Mouse (Mus musculus): ENCODE measurements around the gene Cpa2. TPM values are rescaled to one million over a fixed set of nuclear protein-coding genes. Genes with fewer than 3 reads are reported as not detected.

Cpa2 gene
- polyA plus RNA-seq (2014; fragmentation: Nextera tagmentation; extraction: Ambion mirVana) = 5.1 and 10.6 TPM in 2 replicates

GRCm38 (mm10) chr6:30541009-30541799 is at the start of gene Cpa2:
Cpa2 (plus strand) TSS chr6:30541582.
- Histone ChIP-seq H3K9ac (replicated peaks; ENCODE audit: low read depth, low read length) (no peak within 1 kb of the TSS), H3K36me3 (ENCODE audit: control insufficient read depth, insufficient read depth, low read length) (no peaks in the 10 kb centered on the region), H3K4me2 (ENCODE audit: low read depth, low read length) (no peak within 1 kb of the TSS), H3K4me3 (ENCODE audit: low read depth, low read length) (no peak within 1 kb of the TSS), H3K27me3 (ENCODE audit: control insufficient read depth, insufficient read depth, low read length) (no peaks in the 10 kb centered on the region), H3K27ac (ENCODE audit: low read depth, low read length) (no peak within 1 kb of the TSS), H3K9me3 (ENCODE audit: control insufficient read depth, low read length) (no peaks in the 10 kb centered on the region), H3K4me1 (ENCODE audit: control insufficient read depth, insufficient read depth, low read length) (peaks cover 5% of the 10 kb centered on the region; the same call in 1 of the 2 replicates)
- 74% methylated on average over 11 of the region's 11 CpGs for WGBS
- no peak for ATAC-seq (ENCODE audit: low read depth)

GRCm38 (mm10) chr6:30499049-30499448 is 42.3 kb upstream of the Cpa2 start:
- H3K4me3 ChIP-seq (ENCODE audit: low read depth, low read length) = no peak overlapping the region
- no peaks in the 10 kb centered on the region for H3K4me1 ChIP-seq (ENCODE audit: control insufficient read depth, insufficient read depth, low read length)
- WGBS = 90% methylated on average over 3 of the region's 3 CpGs
- H3K27ac ChIP-seq (ENCODE audit: low read depth, low read length) = no peak overlapping the region
- H3K9ac ChIP-seq (replicated peaks; ENCODE audit: low read depth, low read length) = no peak overlapping the region
- peaks cover 22% of the 10 kb centered on the region; the same call in 1 of the 2 replicates for H3K36me3 ChIP-seq (ENCODE audit: control insufficient read depth, insufficient read depth, low read length)
- H3K4me2 ChIP-seq (ENCODE audit: low read depth, low read length) = no peak overlapping the region
- H3K27me3 ChIP-seq (ENCODE audit: control insufficient read depth, insufficient read depth, low read length) = no peaks in the 10 kb centered on the region
- ATAC-seq (ENCODE audit: low read depth) = no peak
- no peaks in the 10 kb centered on the region for H3K9me3 ChIP-seq (ENCODE audit: control insufficient read depth, low read length)

GRCm38 (mm10) chr6:30508824-30509223 is 32.6 kb upstream of the Cpa2 start:
- no peaks in the 10 kb centered on the region for H3K27me3 ChIP-seq (ENCODE audit: control insufficient read depth, insufficient read depth, low read length)
- ATAC-seq (ENCODE audit: low read depth) = no peak
- peak overlapping the region; percentile 48 for H3K4me3 ChIP-seq (ENCODE audit: low read depth, low read length)
- H3K4me2 ChIP-seq (ENCODE audit: low read depth, low read length) = peak overlapping the region; percentile 88
- peak overlapping the region; percentile 88 for H3K27ac ChIP-seq (ENCODE audit: low read depth, low read length)
- H3K9me3 ChIP-seq (ENCODE audit: control insufficient read depth, low read length) = no peaks in the 10 kb centered on the region
- WGBS = 6% methylated on average over 2 of the region's 2 CpGs
- peak overlapping the region; percentile 55 for H3K9ac ChIP-seq (replicated peaks; ENCODE audit: low read depth, low read length)
- 0 out of 2 replicates have a peak, but pooled peaks cover 12% of the 10 kb centered on the region for H3K36me3 ChIP-seq (ENCODE audit: control insufficient read depth, insufficient read depth, low read length)
- peaks cover 6% of the 10 kb centered on the region; the same call in 1 of the 2 replicates for H3K4me1 ChIP-seq (ENCODE audit: control insufficient read depth, insufficient read depth, low read length)

GRCm38 (mm10) chr6:30509265-30510239 is 31.8 kb upstream of the Cpa2 start, which contains the start of the genes Tmem209 and Ssmem1:
Tmem209 (minus strand) TSS chr6:30509783.
Ssmem1 (plus strand) TSS chr6:30509849.
- peak within 1 kb of the TSS; percentile 48 for H3K4me3 ChIP-seq (ENCODE audit: low read depth, low read length)
- 0 out of 2 replicates have a peak, but pooled peaks cover 8% of the 10 kb centered on the region for H3K36me3 ChIP-seq (ENCODE audit: control insufficient read depth, insufficient read depth, low read length)
- no peaks in the 10 kb centered on the region for H3K9me3 ChIP-seq (ENCODE audit: control insufficient read depth, low read length)
- WGBS = 1% methylated on average over 37 of the region's 37 CpGs
- peak within 1 kb of the TSS; percentile 55 for H3K9ac ChIP-seq (replicated peaks; ENCODE audit: low read depth, low read length)
- H3K27me3 ChIP-seq (ENCODE audit: control insufficient read depth, insufficient read depth, low read length) = no peaks in the 10 kb centered on the region
- H3K27ac ChIP-seq (ENCODE audit: low read depth, low read length) = peak within 1 kb of the TSS; percentile 88
- H3K4me2 ChIP-seq (ENCODE audit: low read depth, low read length) = peak within 1 kb of the TSS; percentile 88
- ATAC-seq (ENCODE audit: low read depth) = peak; percentile 99
- H3K4me1 ChIP-seq (ENCODE audit: control insufficient read depth, insufficient read depth, low read length) = peaks cover 6% of the 10 kb centered on the region; the same call in 1 of the 2 replicates

- peak overlapping the region; percentile 88 for H3K4me2 ChIP-seq (ENCODE audit: low read depth, low read length)
- no peak for ATAC-seq (ENCODE audit: low read depth)
- peak overlapping the region; percentile 48; the same call in 1 of the 2 replicates for H3K4me3 ChIP-seq (ENCODE audit: low read depth, low read length)
- H3K9ac ChIP-seq (replicated peaks; ENCODE audit: low read depth, low read length) = peak overlapping the region; percentile 26; the same call in 1 of the 2 replicates
- no peaks in the 10 kb centered on the region for H3K27me3 ChIP-seq (ENCODE audit: control insufficient read depth, insufficient read depth, low read length)
- WGBS = 69% methylated on average over 5 of the region's 5 CpGs
- peak overlapping the region; percentile 88 for H3K27ac ChIP-seq (ENCODE audit: low read depth, low read length)
- H3K4me1 ChIP-seq (ENCODE audit: control insufficient read depth, insufficient read depth, low read length) = peaks cover 6% of the 10 kb centered on the region; the same call in 1 of the 2 replicates
- no peaks in the 10 kb centered on the region for H3K9me3 ChIP-seq (ENCODE audit: control insufficient read depth, low read length)
- H3K36me3 ChIP-seq (ENCODE audit: control insufficient read depth, insufficient read depth, low read length) = 0 out of 2 replicates have a peak, but pooled peaks cover 5% of the 10 kb centered on the region
Observed at GRCm38 (mm10) chr6:30510291-30510690, 31.1 kb upstream of the Cpa2 start.

GRCm38 (mm10) chr6:30514242-30514641 is 27.1 kb upstream of the Cpa2 start:
- no peak overlapping the region for H3K9ac ChIP-seq (replicated peaks; ENCODE audit: low read depth, low read length)

GRCm38 (mm10) chr6:30520400-30520799 is 21.0 kb upstream of the Cpa2 start:
- H3K36me3 ChIP-seq (ENCODE audit: control insufficient read depth, insufficient read depth, low read length) = no peaks in the 10 kb centered on the region
- H3K4me3 ChIP-seq (ENCODE audit: low read depth, low read length) = no peak overlapping the region
- H3K27me3 ChIP-seq (ENCODE audit: control insufficient read depth, insufficient read depth, low read length) = no peaks in the 10 kb centered on the region
- H3K27ac ChIP-seq (ENCODE audit: low read depth, low read length) = no peak overlapping the region
- no peaks in the 10 kb centered on the region for H3K9me3 ChIP-seq (ENCODE audit: control insufficient read depth, low read length)
- no peak for ATAC-seq (ENCODE audit: low read depth)
- H3K4me1 ChIP-seq (ENCODE audit: control insufficient read depth, insufficient read depth, low read length) = no peaks in the 10 kb centered on the region
- H3K4me2 ChIP-seq (ENCODE audit: low read depth, low read length) = no peak overlapping the region
- no peak overlapping the region for H3K9ac ChIP-seq (replicated peaks; ENCODE audit: low read depth, low read length)
- WGBS = 72% methylated on average over 11 of the region's 11 CpGs

More at GRCm38 (mm10) chr6:30514242-30514641, 27.1 kb upstream of the Cpa2 start:
- no peaks in the 10 kb centered on the region for H3K9me3 ChIP-seq (ENCODE audit: control insufficient read depth, low read length)
- no peak overlapping the region for H3K4me2 ChIP-seq (ENCODE audit: low read depth, low read length)
- WGBS = 41% methylated on average over 9 of the region's 9 CpGs
- H3K36me3 ChIP-seq (ENCODE audit: control insufficient read depth, insufficient read depth, low read length) = no peaks in the 10 kb centered on the region
- H3K4me1 ChIP-seq (ENCODE audit: control insufficient read depth, insufficient read depth, low read length) = peaks cover 6% of the 10 kb centered on the region; the same call in 1 of the 2 replicates
- no peak for ATAC-seq (ENCODE audit: low read depth)
- no peak overlapping the region for H3K4me3 ChIP-seq (ENCODE audit: low read depth, low read length)
- no peak overlapping the region for H3K27ac ChIP-seq (ENCODE audit: low read depth, low read length)
- no peaks in the 10 kb centered on the region for H3K27me3 ChIP-seq (ENCODE audit: control insufficient read depth, insufficient read depth, low read length)

GRCm38 (mm10) chr6:30525456-30526332 is 15.7 kb upstream of the Cpa2 start:
- WGBS = 62% methylated on average over 7 of the region's 7 CpGs
- Histone ChIP-seq H3K9me3 (ENCODE audit: control insufficient read depth, low read length) (no peaks in the 10 kb centered on the region), H3K4me3 (ENCODE audit: low read depth, low read length) (no peak overlapping the region), H3K36me3 (ENCODE audit: control insufficient read depth, insufficient read depth, low read length) (no peaks in the 10 kb centered on the region), H3K27ac (ENCODE audit: low read depth, low read length) (no peak overlapping the region), H3K27me3 (ENCODE audit: control insufficient read depth, insufficient read depth, low read length) (no peaks in the 10 kb centered on the region), H3K4me1 (ENCODE audit: control insufficient read depth, insufficient read depth, low read length) (no peaks in the 10 kb centered on the region), H3K9ac (replicated peaks; ENCODE audit: low read depth, low read length) (no peak overlapping the region), H3K4me2 (ENCODE audit: low read depth, low read length) (no peak overlapping the region)
- no peak for ATAC-seq (ENCODE audit: low read depth)
